Mouse (Mus musculus) bone marrow, adult 2 months (tissue): ENCODE results near the gene Sez6l2. TPM values are rescaled to one million over a fixed set of nuclear protein-coding genes. Genes with fewer than 3 reads are reported as not detected.

ENCODE experiments used
- H3K27ac ChIP-seq: fragments of 200-500 bp; 2 replicates; pipeline ENCODE4 v1.5.1; 2012; ENCODE audit warnings: low read depth, mild to moderate bottlenecking, control low read depth, inconsistent platforms, low read length; ENCODE audit not compliant: control insufficient read depth, poor library complexity, insufficient read depth
- H3K4me1 ChIP-seq: fragments of 200-500 bp; 2 replicates; pipeline ENCODE4 v1.6.1; 2011; ENCODE audit warnings: low read length; ENCODE audit not compliant: control insufficient read depth, insufficient read depth
- H3K4me3 ChIP-seq: fragments of 200-500 bp; replicated peaks from 2 replicates; pipeline ENCODE3; 2011; ENCODE audit warnings: mild to moderate bottlenecking, low read depth, low read length, control low read depth; ENCODE audit not compliant: control insufficient read depth
- CTCF ChIP-seq: fragments of 200-500 bp; IDR thresholded peaks from 2 replicates; pipeline ENCODE4 v1.5.1; 2011; ENCODE audit warnings: low read length, control low read depth; ENCODE audit not compliant: control insufficient read depth, insufficient read depth
- POLR2A ChIP-seq: fragments of 200-500 bp; IDR thresholded peaks from 2 replicates; pipeline ENCODE4 v1.6.1; 2011; ENCODE audit warnings: low read depth, mild to moderate bottlenecking, control low read depth, low read length, borderline replicate concordance; ENCODE audit not compliant: control insufficient read depth
- WGBS: fragments of 180-500 bp; shearing (Covaris S2); methylation state at CpG from one replicate; pipeline ENCODE4 v1.1.7; 2018; 5-methylcytosine and 5-hydroxymethylcytosine counted together
- polyA plus RNA-seq: library from polyadenylated mRNA; stranded (reverse); fragments of >200 nt; gene quantifications from 2 replicates; pipeline ENCODE4 v1.2.4, GENCODE M21; 2011; ENCODE audit warnings: low replicate concordance; ENCODE audit not compliant: missing spikeins, insufficient read depth, insufficient read length

The Sez6l2 gene
- polyA plus RNA-seq, 1 experiment, result 3.5 TPM

GRCm38 (mm10) chr7:126983113-126983512 is 32.8 kb downstream of the Sez6l2 start:
- Histone ChIP-seq H3K4me1 (no peaks in the 10 kb centered on the region; the same call in 1 of the 2 replicates), H3K27ac (no peak overlapping the region), H3K4me3 (no peak overlapping the region)
- TF ChIP-seq CTCF, result no peak
- TF ChIP-seq POLR2A, result no peak
- WGBS, result 86% methylated on average over 7 of the region's 7 CpGs

GRCm38 (mm10) chr7:126984667-126985444 is 34.5 kb downstream of the Sez6l2 start:
- Histone ChIP-seq H3K4me3 (no peak overlapping the region), H3K27ac (no peak overlapping the region), H3K4me1 (no peaks in the 10 kb centered on the region; the same call in 1 of the 2 replicates)
- 82% methylated on average over 10 of the region's 10 CpGs for WGBS
- TF ChIP-seq CTCF, result no peak
- TF ChIP-seq POLR2A, result no peak

GRCm38 (mm10) chr7:126986319-126986718 is 36.0 kb downstream of the Sez6l2 start:
- no peak overlapping the region for H3K4me3 ChIP-seq
- no peaks in the 10 kb centered on the region for H3K4me1 ChIP-seq
- TF ChIP-seq CTCF, result peak; percentile 41; the same call in 1 of the 2 replicates
- no peak for TF ChIP-seq POLR2A
- H3K27ac ChIP-seq, result no peak overlapping the region
- 62% methylated on average over 9 of the region's 9 CpGs for WGBS

- Histone ChIP-seq H3K4me1 (no peaks in the 10 kb centered on the region), H3K4me3 (no peak overlapping the region), H3K27ac (no peak overlapping the region)
- TF ChIP-seq POLR2A, result no peak
- TF ChIP-seq CTCF, result no peak
- WGBS, result 81% methylated on average over 8 of the region's 8 CpGs
Observed at GRCm38 (mm10) chr7:126988816-126989215, 38.5 kb downstream of the Sez6l2 start.

GRCm38 (mm10) chr7:126996449-126996848 is 46.1 kb downstream of the Sez6l2 start:
- WGBS, result 78% methylated on average over 4 of the region's 4 CpGs
- H3K4me3 ChIP-seq, result no peak overlapping the region
- H3K4me1 ChIP-seq, result no peaks in the 10 kb centered on the region
- no peak for TF ChIP-seq CTCF
- TF ChIP-seq POLR2A, result no peak
- no peak overlapping the region for H3K27ac ChIP-seq

GRCm38 (mm10) chr7:126999568-126999967 is 49.2 kb downstream of the Sez6l2 start:
- Histone ChIP-seq H3K27ac (no peak overlapping the region), H3K4me1 (no peaks in the 10 kb centered on the region), H3K4me3 (no peak overlapping the region)
- no peak for TF ChIP-seq CTCF
- TF ChIP-seq POLR2A, result no peak
- WGBS, result 72% methylated on average over 10 of the region's 10 CpGs

GRCm38 (mm10) chr7:127003620-127004019 is 53.3 kb downstream of the Sez6l2 start:
- Histone ChIP-seq H3K27ac (no peak overlapping the region), H3K4me3 (no peak overlapping the region), H3K4me1 (peaks cover 6% of the 10 kb centered on the region)
- 86% methylated on average over 5 of the region's 5 CpGs for WGBS
- no peak for TF ChIP-seq CTCF
- no peak for TF ChIP-seq POLR2A

- H3K27ac ChIP-seq, result no peak overlapping the region
- no peak overlapping the region for H3K4me3 ChIP-seq
- peaks cover 6% of the 10 kb centered on the region for H3K4me1 ChIP-seq
- TF ChIP-seq CTCF, result no peak
- no peak for TF ChIP-seq POLR2A
- 81% methylated on average over 4 of the region's 4 CpGs for WGBS
Observed at GRCm38 (mm10) chr7:127004122-127004875, 53.9 kb downstream of the Sez6l2 start.
